Mouse (Mus musculus): Measurements from ENCODE around the gene Kremen1.

Gene Kremen1

GRCm38 (mm10) chr11:5263078-5263730 is 1.8 kb upstream of the Kremen1 start:
- DNase-seq, result no peak

GRCm38 (mm10) chr11:5260942-5261459 is 357 bp downstream of the Kremen1 start:
- DNase-seq, result peak; percentile 23

- no peak for DNase-seq
These were observed 1.3 kb downstream of the Kremen1 start for GRCm38 (mm10) chr11:5259944-5260598.

GRCm38 (mm10) chr11:5258036-5258435 is 3.3 kb downstream of the Kremen1 start:
- no peak for DNase-seq

GRCm38 (mm10) chr11:5257151-5257862 is 4.1 kb downstream of the Kremen1 start:
- no peak for DNase-seq

GRCm38 (mm10) chr11:5255509-5256014 is 5.8 kb downstream of the Kremen1 start:
- no peak for DNase-seq

GRCm38 (mm10) chr11:5254016-5254415 is 7.3 kb downstream of the Kremen1 start:
- no peak for DNase-seq

- no peak for DNase-seq
These were observed 7.8 kb downstream of the Kremen1 start for GRCm38 (mm10) chr11:5253528-5253927.

- DNase-seq, result no peak
These were observed 8.6 kb downstream of the Kremen1 start for GRCm38 (mm10) chr11:5252727-5253126.

GRCm38 (mm10) chr11:5251112-5251511 is 10.2 kb downstream of the Kremen1 start:
- DNase-seq, result no peak

GRCm38 (mm10) chr11:5248200-5248599 is 13.2 kb downstream of the Kremen1 start:
- no peak for DNase-seq

GRCm38 (mm10) chr11:5245431-5245830 is 15.9 kb downstream of the Kremen1 start:
- no peak for DNase-seq

GRCm38 (mm10) chr11:5244749-5245130 is 16.6 kb downstream of the Kremen1 start:
- DNase-seq, result no peak

GRCm38 (mm10) chr11:5243812-5244748 is 17.3 kb downstream of the Kremen1 start:
- DNase-seq, result no peak

GRCm38 (mm10) chr11:5243208-5243607 is 18.1 kb downstream of the Kremen1 start:
- DNase-seq, result no peak

- DNase-seq, result no peak
These were observed 19.2 kb downstream of the Kremen1 start for GRCm38 (mm10) chr11:5242158-5242557.

- no peak for DNase-seq
These were observed 21.4 kb downstream of the Kremen1 start for GRCm38 (mm10) chr11:5239706-5240690.

GRCm38 (mm10) chr11:5219910-5220447 is 41.4 kb downstream of the Kremen1 start:
- no peak for DNase-seq

- no peak for DNase-seq
These were observed 42.0 kb downstream of the Kremen1 start for GRCm38 (mm10) chr11:5219371-5219770.

GRCm38 (mm10) chr11:5215401-5216187 is 45.8 kb downstream of the Kremen1 start:
- no peak for DNase-seq

Measured in cerebellum, adult 8-10 months (tissue).